Mouse (Mus musculus) CH12.LX (cell line): Measurements from ENCODE around the gene Kirrel3.

Experiments
- CTCF ChIP-seq, 2 experiments: IDR thresholded peaks in 1 of 2; conservative IDR thresholded peaks in 1 of 2; 2 replicates each; pipeline ENCODE4 v1.5.1; 2011 to 2012; ENCODE audit warnings: low read depth in 2 of 2, low read length in 2 of 2, improper control_type of control experiment in 1 of 2, inconsistent platforms in 1 of 2, mild to moderate bottlenecking in 1 of 2, moderate library complexity in 1 of 2
- GABPA ChIP-seq: IDR thresholded peaks from 2 replicates; pipeline ENCODE4 v1.6.1; 2012; ENCODE audit warnings: low read depth, low read length, improper control_type of control experiment, inconsistent platforms; ENCODE audit not compliant: insufficient replicate concordance
- MAZ ChIP-seq: IDR thresholded peaks from 2 replicates; pipeline ENCODE4 v1.6.1; 2012; ENCODE audit warnings: low read depth, mild to moderate bottlenecking, inconsistent platforms, low read length, improper control_type of control experiment, moderate library complexity
- MEF2A ChIP-seq: IDR thresholded peaks from 2 replicates; pipeline ENCODE4 v1.6.1; 2014; ENCODE audit warnings: low read depth, mild to moderate bottlenecking, inconsistent platforms, low read length, improper control_type of control experiment, borderline replicate concordance
- NRF1 ChIP-seq: IDR thresholded peaks from 2 replicates; pipeline ENCODE4 v1.6.1; 2014; ENCODE audit warnings: low read depth, mild to moderate bottlenecking, inconsistent platforms, low read length, improper control_type of control experiment, moderate library complexity
- TCF12 ChIP-seq: IDR thresholded peaks from 2 replicates; pipeline ENCODE4 v1.6.1; 2014; ENCODE audit warnings: low read depth, mild to moderate bottlenecking, inconsistent platforms, low read length, improper control_type of control experiment
- USF1 ChIP-seq: IDR thresholded peaks from 2 replicates; pipeline ENCODE4 v1.6.1; 2014; ENCODE audit warnings: low read depth, mild to moderate bottlenecking, inconsistent platforms, low read length, improper control_type of control experiment

DNA sequence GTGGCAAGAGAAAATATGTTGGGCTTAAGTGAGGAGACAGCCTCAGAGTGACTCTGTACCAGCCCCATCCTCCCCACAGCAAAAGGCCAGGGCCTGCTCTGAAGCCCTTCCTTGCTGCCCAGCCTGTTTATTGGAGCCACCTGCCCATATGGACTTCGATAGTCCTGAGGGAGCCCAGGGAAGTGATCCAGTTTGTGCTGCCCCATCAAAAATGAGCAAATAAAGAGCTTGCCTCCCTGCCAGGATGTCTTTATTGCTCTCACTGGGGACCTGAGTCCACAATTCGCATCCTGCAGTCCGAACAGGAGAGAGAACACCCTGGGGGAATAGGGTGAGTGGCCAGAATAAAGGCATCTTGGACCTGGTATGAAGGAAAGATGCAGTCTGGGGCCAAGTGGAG is 143.1 kb downstream of the Kirrel3 start:
- TF ChIP-seq MAZ (no peak), TCF12 (no peak), GABPA (no peak), MEF2A (no peak), CTCF (conservative IDR thresholded peaks at IDR 0.05 in 1 of 2, IDR thresholded peaks at IDR 0.05 in 1 of 2; ENCODE audit: low read depth in 2 of 2, low read length in 2 of 2) (no peak), USF1 (no peak), NRF1 (no peak)
